ENCODE assay signal across 8 mouse cellular contexts in the genomic region with DNA sequence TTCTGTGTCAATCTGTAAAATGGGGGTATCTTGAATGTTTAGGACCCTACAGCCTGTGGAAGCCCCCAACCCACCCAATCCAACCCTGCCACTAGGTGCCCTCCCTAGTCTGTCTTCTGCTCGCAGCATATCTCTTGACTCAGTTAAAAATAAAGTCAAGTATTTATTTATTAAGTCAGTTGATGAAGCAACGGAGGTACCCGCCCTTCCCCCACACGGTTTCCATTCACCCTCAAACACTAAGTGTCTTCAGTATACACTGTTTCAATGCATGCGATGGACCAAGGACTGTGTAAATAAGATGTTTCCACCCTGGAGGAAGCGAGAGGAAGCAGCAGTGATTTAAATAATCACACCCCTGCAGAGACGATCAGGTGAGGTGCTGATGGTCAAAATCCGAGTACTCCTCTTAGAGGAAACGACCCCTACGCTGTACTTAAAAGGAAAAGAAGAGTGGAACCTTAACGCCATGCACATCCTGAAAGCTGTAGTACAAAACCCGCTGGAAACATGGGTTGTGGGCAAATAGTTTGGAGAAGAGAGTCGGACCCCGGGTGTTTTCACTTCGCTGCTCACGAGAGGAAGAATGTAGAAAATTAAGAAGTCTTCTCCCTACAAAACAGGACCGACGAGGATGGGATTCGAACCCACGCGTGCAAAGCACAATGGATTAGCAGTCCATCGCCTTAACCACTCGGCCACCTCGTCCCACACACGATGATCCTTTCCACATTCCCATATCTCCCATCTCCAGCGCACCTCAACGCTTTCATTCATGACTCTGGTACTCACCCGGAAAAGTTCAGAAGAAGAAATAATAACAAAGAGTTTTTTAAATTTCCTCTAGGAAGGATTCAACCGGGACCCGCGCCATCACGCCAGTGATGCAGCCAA. TPM values are rescaled to one million over a fixed set of nuclear protein-coding genes. Genes with fewer than 3 reads are reported as not detected.
DNase-seq lines count a peak whose midpoint lies in the region; ATAC-seq and TF ChIP-seq lines count a peak whose summit lies in the region.

No protein-coding gene starts in this region.

- no peak for TF ChIP-seq CTCF in C2C12 (IDR thresholded peaks at IDR 0.05; ENCODE audit: control insufficient read depth, insufficient read depth, insufficient read length)
- no peak for TF ChIP-seq CTCF in bone marrow macrophage, adult 2 months (IDR thresholded peaks at IDR 0.05; ENCODE audit: low read depth, low read length)
- TF ChIP-seq CTCF in embryonic fibroblast, embryonic 13.5 days (IDR thresholded peaks at IDR 0.05; ENCODE audit: borderline replicate concordance, insufficient read depth, low read length), result no peak
- TF ChIP-seq CTCF in olfactory bulb, adult 2 months (IDR thresholded peaks at IDR 0.05; ENCODE audit: insufficient read depth, low read depth, low read length), result no peak
- no peak for TF ChIP-seq CTCF in thymus, adult 2 months (IDR thresholded peaks at IDR 0.05; ENCODE audit: borderline replicate concordance, control insufficient read depth, extremely low read depth, insufficient read depth, low read length, poor library complexity)

- H3K79me3 ChIP-seq in C2C12 (ENCODE audit: low read depth), result peaks cover 20% of the 10 kb centered on the region

- H3K9ac ChIP-seq in heart, embryonic 14.5 days (ENCODE audit: low read length), result peak overlapping the region; percentile 84
- peak overlapping the region; percentile 69; the same call in 1 of the 2 replicates for H3K9ac ChIP-seq in liver, embryonic 15.5 days

- H3K27me3 ChIP-seq in C2C12 (ENCODE audit: control insufficient read depth, insufficient read depth, insufficient read length), result no peaks in the 10 kb centered on the region
- no peaks in the 10 kb centered on the region for H3K27me3 ChIP-seq in heart, embryonic 14.5 days (ENCODE audit: control insufficient read depth, insufficient read depth, low read length)
- peaks cover 4% of the 10 kb centered on the region; the same call in 1 of the 2 replicates for H3K27me3 ChIP-seq in liver, embryonic 15.5 days
- H3K27me3 ChIP-seq in thymus, adult 2 months (ENCODE audit: control insufficient read depth, insufficient read depth, low read length), result no peaks in the 10 kb centered on the region

- WGBS in heart, embryonic 14.5 days, result 3% methylated on average over 32 of the region's 32 CpGs
- WGBS in liver, embryonic 15.5 days (ENCODE audit: insufficient replicate concordance), result 4% methylated on average over 32 of the region's 32 CpGs
- WGBS in olfactory bulb, adult 2 months, result 4% methylated on average over 32 of the region's 32 CpGs
- WGBS in thymus, adult 2 months, result 11% methylated on average over 32 of the region's 32 CpGs

- peaks cover 3% of the 10 kb centered on the region for H3K36me3 ChIP-seq in C2C12 (ENCODE audit: control insufficient read depth, insufficient read depth)
- H3K36me3 ChIP-seq in heart, embryonic 14.5 days (ENCODE audit: control insufficient read depth, insufficient read depth, low read length), result 0 out of 2 replicates have a peak, but pooled peaks cover 4% of the 10 kb centered on the region
- H3K36me3 ChIP-seq in liver, embryonic 15.5 days (replicated peaks), result no peaks in the 10 kb centered on the region
- no peaks in the 10 kb centered on the region for H3K36me3 ChIP-seq in thymus, adult 2 months (ENCODE audit: control insufficient read depth, insufficient read depth, low read length)

- peak; percentile 27; the same call in 1 of the 2 replicates for ATAC-seq in heart, embryonic 14.5 days (ENCODE audit: insufficient number of reproducible peaks, insufficient read depth, low FRiP score, low read depth)
- ATAC-seq in liver, embryonic 15.5 days (ENCODE audit: insufficient read depth), result peak; percentile 23; the same call in 1 of the 2 replicates

- peak overlapping the region; percentile 83 for H3ac ChIP-seq in C2C12 (ENCODE audit: control insufficient read depth, insufficient read length, low read depth)

- peak overlapping the region; percentile 70 for H3K4me3 ChIP-seq in C2C12 (ENCODE audit: insufficient read depth, poor library complexity, severe bottlenecking)
- peak overlapping the region; percentile 91 for H3K4me3 ChIP-seq in bone marrow macrophage, adult 2 months (ENCODE audit: insufficient read depth, low read length)
- H3K4me3 ChIP-seq in embryonic fibroblast, embryonic 13.5 days (ENCODE audit: insufficient read depth, low read length), result peak overlapping the region; percentile 70
- H3K4me3 ChIP-seq in heart, embryonic 14.5 days (ENCODE audit: control insufficient read depth in 1 of 2, insufficient read depth in 1 of 2, low read depth in 1 of 2, low read length in 2 of 2), result peak overlapping the region; percentile 60 to 70
- peak overlapping the region; percentile 70 for H3K4me3 ChIP-seq in liver, embryonic 15.5 days (replicated peaks)
- peak overlapping the region; percentile 59 for H3K4me3 ChIP-seq in olfactory bulb, adult 2 months (ENCODE audit: insufficient read depth, low read depth, low read length)
- H3K4me3 ChIP-seq in thymus, adult 2 months (ENCODE audit: control insufficient read depth, insufficient read depth, low read length), result peak overlapping the region; percentile 60

- peak overlapping the region; percentile 12; the same call in 1 of the 2 replicates for H3K27ac ChIP-seq in bone marrow macrophage, adult 2 months (ENCODE audit: insufficient read depth, low read depth, low read length)
- no peak overlapping the region for H3K27ac ChIP-seq in embryonic fibroblast, embryonic 13.5 days (ENCODE audit: insufficient read depth, low read length)
- H3K27ac ChIP-seq in heart, embryonic 14.5 days (replicated peaks in 1 of 2; ENCODE audit: control insufficient read depth in 1 of 2, insufficient read depth in 1 of 2, low read depth in 2 of 2, low read length in 2 of 2), result peak overlapping the region in 1 of 2 experiments; percentile 54; a peak in 2 of 4 replicates
- 0 out of 2 replicates have a peak overlapping the region, but pooled peaks have one; percentile 14 for H3K27ac ChIP-seq in liver, embryonic 15.5 days (replicated peaks)
- H3K27ac ChIP-seq in olfactory bulb, adult 2 months (ENCODE audit: insufficient read depth, low read depth, low read length), result no peak overlapping the region
- no peak overlapping the region for H3K27ac ChIP-seq in thymus, adult 2 months (ENCODE audit: control insufficient read depth, insufficient read depth, low read length)

- no peaks in the 10 kb centered on the region for H3K9me3 ChIP-seq in heart, embryonic 14.5 days (ENCODE audit: control insufficient read depth, low read length)
- no peaks in the 10 kb centered on the region for H3K9me3 ChIP-seq in liver, embryonic 15.5 days (replicated peaks)

- DNase-seq in kidney, postnatal 25 days, result peak; percentile 84 to 86
- peak; percentile 45 for DNase-seq in thymus, adult 2 months

- TF ChIP-seq POLR2A in bone marrow macrophage, adult 2 months (IDR thresholded peaks at IDR 0.05; ENCODE audit: borderline replicate concordance, low read depth, low read length), result no peak
- TF ChIP-seq POLR2A in embryonic fibroblast, embryonic 13.5 days (IDR thresholded peaks at IDR 0.05; ENCODE audit: low read depth, low read length), result peak; percentile 3; the same call in 1 of the 2 replicates
- TF ChIP-seq POLR2A in olfactory bulb, adult 2 months (IDR thresholded peaks at IDR 0.05; ENCODE audit: insufficient read depth, low read depth, low read length), result no peak
- TF ChIP-seq POLR2A in thymus, adult 2 months (IDR thresholded peaks at IDR 0.05; ENCODE audit: control insufficient read depth, extremely low read depth, insufficient read depth, low read length, poor library complexity), result no peak

- H3K79me2 ChIP-seq in C2C12 (ENCODE audit: control insufficient read depth, insufficient read depth), result peaks cover 39% of the 10 kb centered on the region

- peak overlapping the region; percentile 92 for H3K4me2 ChIP-seq in heart, embryonic 14.5 days (ENCODE audit: low read length)
- H3K4me2 ChIP-seq in liver, embryonic 15.5 days, result peak overlapping the region; percentile 91

- H3K4me1 ChIP-seq in bone marrow macrophage, adult 2 months (ENCODE audit: control insufficient read depth, insufficient read depth, low read length), result peaks cover 16% of the 10 kb centered on the region
- H3K4me1 ChIP-seq in embryonic fibroblast, embryonic 13.5 days (ENCODE audit: control insufficient read depth, insufficient read depth, low read length), result peaks cover 6% of the 10 kb centered on the region; the same call in 1 of the 2 replicates
- peaks cover 13 to 25% of the 10 kb centered on the region in 2 experiments for H3K4me1 ChIP-seq in heart, embryonic 14.5 days (ENCODE audit: control insufficient read depth in 2 of 2, insufficient read depth in 2 of 2, low read length in 2 of 2)
- H3K4me1 ChIP-seq in liver, embryonic 15.5 days (replicated peaks), result peaks cover 52% of the 10 kb centered on the region
- H3K4me1 ChIP-seq in olfactory bulb, adult 2 months (ENCODE audit: control insufficient read depth, insufficient read depth, low read length), result peaks cover 10% of the 10 kb centered on the region
- peaks cover 24% of the 10 kb centered on the region for H3K4me1 ChIP-seq in thymus, adult 2 months (replicated peaks; ENCODE audit: control insufficient read depth, insufficient read depth, low read length)

RNA-seq across cellular contexts. Expression of a gene that starts 0.7 kb away (rescaled TPM):
- polyA plus RNA-seq in C2C12 (2012; fragmentation: generic; extraction: Trizol), result 28.1 TPM
- polyA plus RNA-seq in bone marrow macrophage, adult 2 months (2012; ENCODE audit: insufficient read depth, insufficient read length, missing spikeins), result 23.3 and 30.4 TPM in 2 replicates
- 31.4 and 33.5 TPM in 2 replicates for polyA plus RNA-seq in embryonic fibroblast, embryonic 13.5 days (2011; ENCODE audit: insufficient read length, low read depth, missing spikeins)
- 49.9 and 53.1 TPM in 2 replicates for polyA plus RNA-seq in heart, embryonic 14.5 days (2014; fragmentation: Nextera tagmentation; extraction: Ambion mirVana)
- polyA plus RNA-seq in liver, embryonic 15.5 days (2015; fragmentation: Nextera tagmentation; extraction: Ambion mirVana), result 8.9 TPM in 2 replicates
- not detected in 2 replicates for polyA plus RNA-seq in olfactory bulb, adult 2 months (2012; ENCODE audit: insufficient read depth, insufficient read length, low replicate concordance, missing spikeins)
- polyA plus RNA-seq in thymus, adult 2 months (2012; rRNA removed), result 23.8 and 25.1 TPM in 2 replicates

RNA-seq across cellular contexts. Expression of a gene that starts 0.8 kb away (rescaled TPM):
- polyA plus RNA-seq in C2C12 (2012; fragmentation: generic; extraction: Trizol), result 1.5 TPM
- 1.6 and 2.2 TPM in 2 replicates for polyA plus RNA-seq in bone marrow macrophage, adult 2 months (2012; ENCODE audit: insufficient read depth, insufficient read length, missing spikeins)
- 0.60 and 1.5 TPM in 2 replicates for polyA plus RNA-seq in embryonic fibroblast, embryonic 13.5 days (2011; ENCODE audit: insufficient read length, low read depth, missing spikeins)
- polyA plus RNA-seq in heart, embryonic 14.5 days (2014; fragmentation: Nextera tagmentation; extraction: Ambion mirVana), result 1.3 and 1.4 TPM in 2 replicates
- 0.36 and 0.54 TPM in 2 replicates for polyA plus RNA-seq in liver, embryonic 15.5 days (2015; fragmentation: Nextera tagmentation; extraction: Ambion mirVana)
- polyA plus RNA-seq in olfactory bulb, adult 2 months (2012; ENCODE audit: insufficient read depth, insufficient read length, low replicate concordance, missing spikeins), result not detected in 2 replicates
- polyA plus RNA-seq in thymus, adult 2 months (2012; rRNA removed), result 1.1 and 1.4 TPM in 2 replicates

RNA-seq across cellular contexts. Expression of a gene that starts 3.2 kb away (rescaled TPM):
- polyA plus RNA-seq in C2C12 (2012; fragmentation: generic; extraction: Trizol), result 55.3 TPM
- polyA plus RNA-seq in bone marrow macrophage, adult 2 months (2012; ENCODE audit: insufficient read depth, insufficient read length, missing spikeins), result 58.2 and 63.1 TPM in 2 replicates
- polyA plus RNA-seq in embryonic fibroblast, embryonic 13.5 days (2011; ENCODE audit: insufficient read length, low read depth, missing spikeins), result 12.9 and 14.5 TPM in 2 replicates
- 27.5 and 31.2 TPM in 2 replicates for polyA plus RNA-seq in heart, embryonic 14.5 days (2014; fragmentation: Nextera tagmentation; extraction: Ambion mirVana)
- 24.0 and 25.5 TPM in 2 replicates for polyA plus RNA-seq in liver, embryonic 15.5 days (2015; fragmentation: Nextera tagmentation; extraction: Ambion mirVana)
- not detected in 2 replicates for polyA plus RNA-seq in olfactory bulb, adult 2 months (2012; ENCODE audit: insufficient read depth, insufficient read length, low replicate concordance, missing spikeins)
- polyA plus RNA-seq in thymus, adult 2 months (2012; rRNA removed), result 54.2 and 61.4 TPM in 2 replicates

RNA-seq across cellular contexts. Expression of a gene that starts 12.4 kb away (rescaled TPM):
- polyA plus RNA-seq in C2C12 (2012; fragmentation: generic; extraction: Trizol), result 48.9 TPM
- polyA plus RNA-seq in bone marrow macrophage, adult 2 months (2012; ENCODE audit: insufficient read depth, insufficient read length, missing spikeins), result 1.0 and 1.7 TPM in 2 replicates
- 60.2 and 82.9 TPM in 2 replicates for polyA plus RNA-seq in embryonic fibroblast, embryonic 13.5 days (2011; ENCODE audit: insufficient read length, low read depth, missing spikeins)
- 1.9 and 2.7 TPM in 2 replicates for polyA plus RNA-seq in heart, embryonic 14.5 days (2014; fragmentation: Nextera tagmentation; extraction: Ambion mirVana)
- polyA plus RNA-seq in liver, embryonic 15.5 days (2015; fragmentation: Nextera tagmentation; extraction: Ambion mirVana), result 0.17 and 0.38 TPM in 2 replicates
- polyA plus RNA-seq in olfactory bulb, adult 2 months (2012; ENCODE audit: insufficient read depth, insufficient read length, low replicate concordance, missing spikeins), result not detected in 2 replicates
- 7.1 and 8.8 TPM in 2 replicates for polyA plus RNA-seq in thymus, adult 2 months (2012; rRNA removed)

RNA-seq across cellular contexts. Expression of a gene that starts 14.3 kb away (rescaled TPM):
- 8.9 TPM for polyA plus RNA-seq in C2C12 (2012; fragmentation: generic; extraction: Trizol)
- polyA plus RNA-seq in bone marrow macrophage, adult 2 months (2012; ENCODE audit: insufficient read depth, insufficient read length, missing spikeins), result 0.91 and 1.2 TPM in 2 replicates
- polyA plus RNA-seq in embryonic fibroblast, embryonic 13.5 days (2011; ENCODE audit: insufficient read length, low read depth, missing spikeins), result 6.0 and 8.0 TPM in 2 replicates
- polyA plus RNA-seq in heart, embryonic 14.5 days (2014; fragmentation: Nextera tagmentation; extraction: Ambion mirVana), result 10.2 and 10.9 TPM in 2 replicates
- polyA plus RNA-seq in liver, embryonic 15.5 days (2015; fragmentation: Nextera tagmentation; extraction: Ambion mirVana), result 0.86 and 0.97 TPM in 2 replicates
- polyA plus RNA-seq in olfactory bulb, adult 2 months (2012; ENCODE audit: insufficient read depth, insufficient read length, low replicate concordance, missing spikeins), result not detected in 2 replicates
- 12.7 and 14.6 TPM in 2 replicates for polyA plus RNA-seq in thymus, adult 2 months (2012; rRNA removed)

Comparison
In these comparisons a context has a peak if more than half of its experiments do, and no peak if none do; other contexts are left out.
1. H3K27ac ChIP-seq: peak in bone marrow macrophage, adult 2 months (single experiment) and liver, embryonic 15.5 days (single experiment); none in embryonic fibroblast, embryonic 13.5 days (single experiment), olfactory bulb, adult 2 months (single experiment) and thymus, adult 2 months (single experiment).
2. RNA of a gene that starts 3.2 kb away (polyA plus RNA-seq): 54.2 to 61.4 TPM in thymus, adult 2 months, 58.2 to 63.1 TPM in bone marrow macrophage, adult 2 months, 55.3 TPM in C2C12 (single experiment), 27.5 to 31.2 TPM in heart, embryonic 14.5 days, 24.0 to 25.5 TPM in liver, embryonic 15.5 days and 12.9 to 14.5 TPM in embryonic fibroblast, embryonic 13.5 days; not detected in olfactory bulb, adult 2 months; every median in the first group is over 10 times any median in the second.
3. Peak in every context shown above with its lines, with median percentiles within 50 percentile points of each other: H3K4me3 ChIP-seq.